Mouse (Mus musculus) liver, embryonic 16.5 days (tissue): ENCODE measurements around the gene Ak7. TPM values are rescaled to one million over a fixed set of nuclear protein-coding genes. Genes with fewer than 3 reads are reported as not detected.

Experiments
- ATAC-seq: fragments of 200-750 bp; cut with Nextera tagmentation; 2 replicates; pipeline ENCODE4 v1.8.0; 2017; ENCODE audit warnings: low read depth, mild to moderate bottlenecking, moderate number of reproducible peaks, moderate library complexity
- H3K27ac ChIP-seq: fragments of 300-500 bp; sonication (generic); 2 replicates; pipeline ENCODE4 v1.5.1; 2014; ENCODE audit warnings: mild to moderate bottlenecking, low read length
- H3K27me3 ChIP-seq: fragments of 300-500 bp; sonication (generic); 2 replicates; pipeline ENCODE4 v1.6.1; 2014; ENCODE audit warnings: low read depth, low read length, mixed read lengths; ENCODE audit not compliant: control insufficient read depth, insufficient read depth
- H3K36me3 ChIP-seq: fragments of 300-500 bp; sonication (generic); 2 replicates; pipeline ENCODE4 v1.6.1; 2014; ENCODE audit warnings: mild to moderate bottlenecking; ENCODE audit not compliant: control insufficient read depth, insufficient read depth
- H3K4me1 ChIP-seq: fragments of 300-500 bp; sonication (generic); 2 replicates; pipeline ENCODE4 v1.6.1; 2014; ENCODE audit warnings: low read depth, low read length, mixed read lengths; ENCODE audit not compliant: control insufficient read depth
- H3K4me2 ChIP-seq: fragments of 300-500 bp; sonication (generic); 2 replicates; pipeline ENCODE4 v1.6.1; 2014; ENCODE audit warnings: low read depth, low read length, mixed read lengths
- H3K4me3 ChIP-seq: fragments of 300-500 bp; sonication (generic); 2 replicates; pipeline ENCODE4 v1.5.1; 2014; ENCODE audit warnings: low read depth, mild to moderate bottlenecking, low read length
- H3K9ac ChIP-seq: fragments of 300-500 bp; sonication (generic); 2 replicates; pipeline ENCODE4 v1.6.1; 2014; ENCODE audit warnings: low read depth, low read length
- H3K9me3 ChIP-seq: fragments of 300-500 bp; sonication (generic); replicated peaks from 2 replicates; pipeline ENCODE4 v1.6.1; 2016; ENCODE audit warnings: low read length; ENCODE audit not compliant: control insufficient read depth
- WGBS: fragments of 180-500 bp; shearing (Covaris S2); extraction: QIAGEN DNeasy Blood & Tissue Kit; methylation state at CpG from one replicate; pipeline ENCODE4 v1.1.7; 2014; ENCODE audit not compliant: insufficient replicate concordance; 5-methylcytosine and 5-hydroxymethylcytosine counted together
- polyA plus RNA-seq: library from polyadenylated mRNA; unstranded; fragments of >200 nt; fragmentation: Nextera tagmentation; extraction: Ambion mirVana; gene quantifications from 2 replicates; pipeline ENCODE4 v1.2.1, GENCODE M21; 2015

Gene Ak7
- polyA plus RNA-seq, 1 experiment from 2014 or later = 0.34 TPM

GRCm38 (mm10) chr12:105738316-105739096 is 32.7 kb downstream of the Ak7 start:
- Histone ChIP-seq H3K27me3 (no peaks in the 10 kb centered on the region), H3K9me3 (no peaks in the 10 kb centered on the region), H3K9ac (no peak overlapping the region), H3K4me1 (no peaks in the 10 kb centered on the region), H3K4me2 (no peak overlapping the region), H3K4me3 (no peak overlapping the region), H3K36me3 (no peaks in the 10 kb centered on the region), H3K27ac (no peak overlapping the region)
- WGBS = 64% methylated on average over 15 of the region's 15 CpGs
- ATAC-seq = peak; percentile 60

DNA sequence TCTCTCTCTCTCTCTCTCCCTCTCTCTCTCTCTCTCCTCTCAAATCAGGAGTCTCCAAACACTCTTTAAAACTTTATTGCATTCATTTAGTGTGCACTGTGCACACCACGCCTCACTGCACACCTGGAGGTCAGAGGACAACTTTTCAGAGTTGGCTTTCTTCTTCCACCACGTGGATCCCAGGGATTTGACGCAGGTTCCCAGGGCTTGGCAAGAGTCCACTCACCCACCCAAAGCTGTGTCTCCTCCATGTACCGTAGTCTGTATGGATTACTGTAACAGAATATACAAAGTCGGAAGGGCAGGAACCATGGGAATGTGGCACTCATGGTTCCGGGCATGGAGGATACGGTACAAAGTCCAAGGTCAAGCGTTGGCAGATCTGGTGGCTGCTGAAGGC is 33.9 kb downstream of the Ak7 start:
- Histone ChIP-seq H3K36me3 (no peaks in the 10 kb centered on the region), H3K27ac (no peak overlapping the region), H3K4me2 (no peak overlapping the region), H3K4me3 (no peak overlapping the region), H3K4me1 (no peaks in the 10 kb centered on the region), H3K9me3 (no peaks in the 10 kb centered on the region), H3K27me3 (no peaks in the 10 kb centered on the region), H3K9ac (no peak overlapping the region)
- 85% methylated on average over 8 of the region's 8 CpGs for WGBS
- ATAC-seq = no peak

- WGBS = 65% methylated on average over 5 of the region's 5 CpGs
- no peak overlapping the region for H3K27ac ChIP-seq
- H3K9ac ChIP-seq = no peak overlapping the region
- H3K27me3 ChIP-seq = no peaks in the 10 kb centered on the region
- H3K4me2 ChIP-seq = no peak overlapping the region
- no peak overlapping the region for H3K4me3 ChIP-seq
- H3K9me3 ChIP-seq = no peaks in the 10 kb centered on the region
- H3K4me1 ChIP-seq = no peaks in the 10 kb centered on the region
- no peaks in the 10 kb centered on the region for H3K36me3 ChIP-seq
- ATAC-seq = no peak
These were observed 42.3 kb downstream of the Ak7 start for GRCm38 (mm10) chr12:105748114-105748513.

DNA sequence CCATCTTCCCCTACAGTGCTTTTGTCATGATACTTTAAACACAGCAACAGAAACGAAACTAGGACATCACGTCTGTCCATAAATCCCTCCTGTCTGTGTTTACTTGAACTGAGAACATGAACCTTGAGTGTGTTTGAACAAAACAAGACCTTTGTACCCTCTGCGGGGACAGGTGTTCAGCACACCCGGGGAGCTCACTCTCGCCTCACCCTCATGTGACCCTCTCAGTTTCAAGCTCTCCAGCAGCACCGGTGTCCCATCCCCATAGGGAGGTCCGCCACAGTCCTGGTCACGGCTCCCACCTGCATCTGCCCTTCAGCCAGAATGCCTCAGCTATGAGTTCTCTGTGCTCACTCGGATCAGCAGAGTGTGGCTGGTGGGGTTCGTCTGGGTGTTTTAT is 48.0 kb downstream of the Ak7 start:
- H3K4me2 ChIP-seq = no peak overlapping the region
- no peak overlapping the region for H3K9ac ChIP-seq
- peaks cover 13% of the 10 kb centered on the region for H3K4me1 ChIP-seq
- peak overlapping the region; percentile 59 for H3K27ac ChIP-seq
- peak; percentile 70 for ATAC-seq
- no peaks in the 10 kb centered on the region for H3K9me3 ChIP-seq
- 59% methylated on average over 10 of the region's 10 CpGs for WGBS
- no peak overlapping the region for H3K4me3 ChIP-seq
- H3K27me3 ChIP-seq = no peaks in the 10 kb centered on the region
- no peaks in the 10 kb centered on the region for H3K36me3 ChIP-seq

DNA sequence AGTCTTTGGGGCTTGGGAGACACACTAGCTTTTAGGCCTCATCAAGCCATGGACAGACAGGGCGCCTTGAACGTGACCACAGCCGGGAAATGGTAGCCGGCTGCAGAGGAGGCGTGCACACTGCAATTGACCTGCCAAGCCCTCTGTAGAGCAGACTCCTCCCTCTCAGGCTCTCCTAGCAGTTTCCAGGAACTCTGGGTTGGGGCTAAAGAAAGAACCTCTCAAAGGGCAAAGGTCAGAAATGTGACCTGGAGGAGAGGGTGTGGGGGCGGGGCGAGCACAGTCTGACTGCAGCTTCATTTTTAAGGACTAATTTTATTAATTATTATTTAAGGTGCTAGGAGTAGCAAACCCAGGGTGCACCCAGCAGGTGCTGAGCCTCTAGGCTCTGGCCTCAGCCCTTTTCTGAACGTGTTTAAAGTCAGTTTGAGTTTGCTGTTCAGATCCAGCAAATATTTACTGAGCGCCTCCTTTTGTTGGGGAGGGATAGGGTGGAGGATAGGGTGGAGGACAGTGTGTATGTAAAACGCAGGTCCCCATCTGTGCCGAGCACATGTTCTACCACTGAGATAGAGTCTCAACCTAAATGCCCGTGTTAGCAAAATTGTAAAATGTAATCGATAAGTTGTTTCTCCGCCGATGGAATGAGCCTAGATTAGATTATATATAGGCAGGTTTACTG is 52.2 kb downstream of the Ak7 start:
- H3K4me1 ChIP-seq = peaks cover 30% of the 10 kb centered on the region
- peak overlapping the region; percentile 75 for H3K27ac ChIP-seq
- no peaks in the 10 kb centered on the region for H3K9me3 ChIP-seq
- no peak overlapping the region for H3K9ac ChIP-seq
- peak overlapping the region; percentile 33 for H3K4me2 ChIP-seq
- H3K36me3 ChIP-seq = no peaks in the 10 kb centered on the region
- H3K27me3 ChIP-seq = no peaks in the 10 kb centered on the region
- 31% methylated on average over 15 of the region's 15 CpGs for WGBS
- ATAC-seq = peak; percentile 71
- H3K4me3 ChIP-seq = no peak overlapping the region

- Histone ChIP-seq H3K4me2 (no peak overlapping the region), H3K9ac (no peak overlapping the region), H3K4me3 (no peak overlapping the region), H3K27me3 (no peaks in the 10 kb centered on the region), H3K27ac (peak overlapping the region; percentile 65), H3K36me3 (no peaks in the 10 kb centered on the region), H3K4me1 (peaks cover 30% of the 10 kb centered on the region), H3K9me3 (no peaks in the 10 kb centered on the region)
- ATAC-seq = no peak
- WGBS = 52% methylated on average over 2 of the region's 2 CpGs
These were observed 53.1 kb downstream of the Ak7 start for GRCm38 (mm10) chr12:105758911-105759310.

DNA sequence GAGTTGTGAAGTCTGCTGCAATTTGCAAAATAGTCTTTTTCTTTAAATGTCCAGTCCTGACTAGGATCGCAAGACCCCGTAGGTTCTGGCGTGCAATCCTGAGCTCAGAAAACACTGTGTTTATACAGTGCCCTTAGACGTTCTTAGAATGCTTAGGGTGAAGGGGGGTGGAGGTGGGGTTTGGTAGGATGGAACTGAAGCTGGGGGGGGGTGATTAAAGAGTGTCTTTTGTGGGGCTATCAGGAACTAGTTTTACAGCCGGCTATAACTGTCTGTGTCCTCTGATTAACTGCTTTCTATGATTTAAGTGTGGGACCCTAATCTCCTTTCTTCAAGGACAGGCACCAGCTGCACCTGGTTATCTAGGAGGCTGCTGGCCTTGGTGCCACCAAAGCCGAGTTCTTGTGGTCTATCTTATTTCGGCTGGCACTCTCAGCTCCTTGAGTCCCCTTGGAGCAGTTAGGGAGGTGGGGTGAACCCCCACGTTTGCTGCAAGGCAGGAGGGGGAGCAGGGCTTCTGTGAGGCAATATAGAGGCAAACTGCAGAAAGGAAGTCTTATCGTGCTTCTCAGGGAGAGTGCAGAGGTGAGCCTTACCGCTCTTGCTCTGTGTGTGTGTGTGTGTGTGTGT is 54.2 kb downstream of the Ak7 start:
- Histone ChIP-seq H3K27me3 (no peaks in the 10 kb centered on the region), H3K4me2 (no peak overlapping the region), H3K4me3 (no peak overlapping the region), H3K27ac (no peak overlapping the region), H3K9me3 (no peaks in the 10 kb centered on the region), H3K36me3 (no peaks in the 10 kb centered on the region), H3K4me1 (peaks cover 30% of the 10 kb centered on the region), H3K9ac (no peak overlapping the region)
- WGBS = 19% methylated on average over 10 of the region's 10 CpGs
- ATAC-seq = peak; percentile 69

- no peaks in the 10 kb centered on the region for H3K27me3 ChIP-seq
- H3K9me3 ChIP-seq = no peaks in the 10 kb centered on the region
- no peak overlapping the region for H3K9ac ChIP-seq
- H3K27ac ChIP-seq = no peak overlapping the region
- H3K4me3 ChIP-seq = no peak overlapping the region
- no peaks in the 10 kb centered on the region for H3K36me3 ChIP-seq
- no peak overlapping the region for H3K4me2 ChIP-seq
- ATAC-seq = no peak
- H3K4me1 ChIP-seq = peaks cover 30% of the 10 kb centered on the region
- 69% methylated on average over 11 of the region's 11 CpGs for WGBS
These were observed 55.4 kb downstream of the Ak7 start for GRCm38 (mm10) chr12:105761171-105761570.

DNA sequence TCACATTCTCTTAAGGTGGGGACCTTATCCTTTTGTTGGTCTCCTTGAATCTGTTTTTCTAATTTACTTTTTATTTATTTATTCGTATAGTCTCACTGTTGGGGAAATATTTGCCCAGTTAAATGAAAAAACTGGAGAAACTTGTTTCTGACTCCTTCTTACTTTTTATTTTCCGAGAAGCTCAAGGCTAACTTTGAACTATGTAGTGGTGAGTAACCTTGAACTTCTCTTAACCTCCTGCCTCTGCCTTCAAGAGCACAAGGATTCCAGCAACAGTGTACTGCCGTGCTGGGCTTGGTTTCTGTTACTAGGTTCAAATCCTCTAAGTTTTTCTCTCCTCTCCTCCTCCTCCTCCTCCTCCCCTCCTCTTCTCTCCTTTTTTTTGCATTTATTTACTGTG is 55.9 kb downstream of the Ak7 start:
- Histone ChIP-seq H3K36me3 (no peaks in the 10 kb centered on the region), H3K27ac (no peak overlapping the region), H3K4me3 (no peak overlapping the region), H3K9me3 (no peaks in the 10 kb centered on the region), H3K4me1 (peaks cover 30% of the 10 kb centered on the region), H3K27me3 (no peaks in the 10 kb centered on the region), H3K4me2 (no peak overlapping the region), H3K9ac (no peak overlapping the region)
- 61% methylated on average over 3 of the region's 3 CpGs for WGBS
- ATAC-seq = no peak
